Mouse (Mus musculus) heart, adult 2 months (tissue): ENCODE data around the gene Slc38a6.

Source experiments
- CTCF ChIP-seq: fragments of 200-600 bp; IDR thresholded peaks from 2 replicates; pipeline ENCODE4 v1.8.1; 2022; ENCODE audit warnings: antibody characterized with exemption, mild to moderate bottlenecking, moderate library complexity
- POLR2A ChIP-seq: fragments of 200-500 bp; IDR thresholded peaks from 2 replicates; pipeline ENCODE4 v1.6.1; 2011; ENCODE audit warnings: mild to moderate bottlenecking, low read depth, low read length, control low read depth; ENCODE audit not compliant: insufficient read depth

DNA sequence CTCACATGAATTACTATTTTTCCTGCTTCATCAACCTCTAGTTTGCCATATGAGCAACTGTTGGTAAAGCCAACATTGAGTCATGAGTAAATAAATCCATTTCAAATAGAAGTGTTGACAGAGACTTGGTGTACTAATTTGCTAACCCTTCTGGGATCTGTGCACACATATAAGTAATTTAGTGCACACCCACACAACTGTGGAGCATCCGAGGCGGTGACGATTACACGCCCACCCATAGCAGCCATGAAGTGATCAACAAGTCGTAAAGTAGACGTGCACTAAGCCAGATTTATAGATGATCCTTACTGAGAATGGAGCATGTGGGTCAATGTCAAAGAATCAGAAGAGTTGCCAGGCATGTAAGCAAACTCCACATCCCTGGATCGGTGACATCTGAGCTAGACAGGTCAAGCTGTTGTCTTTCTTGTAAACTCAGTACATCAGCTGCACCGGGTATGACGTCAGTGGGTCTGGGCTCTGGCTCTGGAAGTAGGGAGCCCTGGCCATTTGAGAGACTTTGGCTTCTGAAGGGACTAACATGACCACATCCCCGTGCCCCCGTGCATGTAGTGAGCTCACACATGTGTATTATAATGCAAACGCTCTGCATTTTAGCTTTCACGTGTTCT is 92.3 kb downstream of the Slc38a6 start:
- no peak for TF ChIP-seq CTCF
- no peak for TF ChIP-seq POLR2A
